Mouse (Mus musculus): Measurements from ENCODE around the gene Hoxb4.

The Hoxb4 gene

GRCm38 (mm10) chr11:96317608-96318367 lies at the start of gene Hoxb4:
Gene Hoxb4 (plus strand): TSS chr11:96318267.
- no peaks in the 10 kb centered on the region; the same call in 1 of the 2 replicates for H3K27me3 ChIP-seq (ENCODE audit: control insufficient read depth, insufficient read depth, low read length, poor library complexity, severe bottlenecking)
- no peak for DNase-seq (ENCODE audit: low read depth, low spot score)

GRCm38 (mm10) chr11:96269869-96270268 lies 48.2 kb upstream of the Hoxb4 start:
- Histone ChIP-seq H3K36me3 (ENCODE audit: control insufficient read depth, insufficient read depth, low read length, poor library complexity, severe bottlenecking) (no peaks in the 10 kb centered on the region), H3K27me3 (ENCODE audit: control insufficient read depth, insufficient read depth, low read length, poor library complexity, severe bottlenecking) (peaks cover 4% of the 10 kb centered on the region)
- DNase-seq (ENCODE audit: low read depth, low spot score), result no peak

More at GRCm38 (mm10) chr11:96317608-96318367, at the start of gene Hoxb4:
- no peaks in the 10 kb centered on the region for H3K36me3 ChIP-seq (ENCODE audit: control insufficient read depth, insufficient read depth, low read length, poor library complexity, severe bottlenecking)

GRCm38 (mm10) chr11:96270996-96271540 lies 47.0 kb upstream of the Hoxb4 start, which contains the start of gene Hoxb9:
Gene Hoxb9 (plus strand): TSS chr11:96271457.
- H3K27me3 ChIP-seq (ENCODE audit: control insufficient read depth, insufficient read depth, low read length, poor library complexity, severe bottlenecking), result peaks cover 3% of the 10 kb centered on the region; the same call in 1 of the 2 replicates
- H3K36me3 ChIP-seq (ENCODE audit: control insufficient read depth, insufficient read depth, low read length, poor library complexity, severe bottlenecking), result no peaks in the 10 kb centered on the region
- DNase-seq (ENCODE audit: low read depth, low spot score), result no peak

DNA sequence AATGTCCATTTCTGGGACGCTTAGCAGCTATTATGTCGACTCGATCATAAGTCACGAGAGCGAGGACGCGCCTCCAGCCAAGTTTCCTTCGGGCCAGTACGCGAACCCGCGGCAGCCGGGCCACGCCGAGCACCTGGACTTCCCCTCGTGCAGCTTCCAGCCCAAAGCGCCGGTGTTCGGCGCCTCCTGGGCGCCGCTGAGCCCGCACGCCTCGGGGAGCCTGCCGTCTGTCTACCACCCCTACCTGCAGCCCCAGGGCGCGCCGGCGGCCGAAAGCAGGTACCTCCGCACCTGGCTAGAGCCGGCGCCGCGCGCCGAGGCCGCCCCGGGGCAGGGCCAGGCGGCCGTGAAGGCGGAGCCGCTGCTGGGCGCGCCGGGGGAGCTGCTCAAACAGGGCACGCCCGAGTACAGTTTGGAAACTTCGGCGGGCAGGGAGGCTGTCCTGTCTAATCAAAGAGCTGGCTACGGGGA lies 46.5 kb upstream of the Hoxb4 start:
- no peak for DNase-seq (ENCODE audit: low read depth, low spot score)
- Histone ChIP-seq H3K27me3 (ENCODE audit: control insufficient read depth, insufficient read depth, low read length, poor library complexity, severe bottlenecking) (peaks cover 4% of the 10 kb centered on the region; the same call in 1 of the 2 replicates), H3K36me3 (ENCODE audit: control insufficient read depth, insufficient read depth, low read length, poor library complexity, severe bottlenecking) (no peaks in the 10 kb centered on the region)

- no peak for DNase-seq (ENCODE audit: low read depth, low spot score)
- no peaks in the 10 kb centered on the region for H3K36me3 ChIP-seq (ENCODE audit: control insufficient read depth, insufficient read depth, low read length, poor library complexity, severe bottlenecking)
- peaks cover 5% of the 10 kb centered on the region; the same call in 1 of the 2 replicates for H3K27me3 ChIP-seq (ENCODE audit: control insufficient read depth, insufficient read depth, low read length, poor library complexity, severe bottlenecking)
These were observed 45.8 kb upstream of the Hoxb4 start for GRCm38 (mm10) chr11:96272024-96272921.

- Histone ChIP-seq H3K36me3 (ENCODE audit: control insufficient read depth, insufficient read depth, low read length, poor library complexity, severe bottlenecking) (no peaks in the 10 kb centered on the region), H3K27me3 (ENCODE audit: control insufficient read depth, insufficient read depth, low read length, poor library complexity, severe bottlenecking) (peaks cover 5% of the 10 kb centered on the region; the same call in 1 of the 2 replicates)
- no peak for DNase-seq (ENCODE audit: low read depth, low spot score)
These were observed 43.6 kb upstream of the Hoxb4 start for GRCm38 (mm10) chr11:96274428-96274827.

GRCm38 (mm10) chr11:96275896-96276295 lies 42.2 kb upstream of the Hoxb4 start:
- Histone ChIP-seq H3K36me3 (ENCODE audit: control insufficient read depth, insufficient read depth, low read length, poor library complexity, severe bottlenecking) (no peaks in the 10 kb centered on the region), H3K27me3 (ENCODE audit: control insufficient read depth, insufficient read depth, low read length, poor library complexity, severe bottlenecking) (peaks cover 4% of the 10 kb centered on the region)
- DNase-seq (ENCODE audit: low read depth, low spot score), result no peak

- Histone ChIP-seq H3K27me3 (ENCODE audit: control insufficient read depth, insufficient read depth, low read length, poor library complexity, severe bottlenecking) (peaks cover 3% of the 10 kb centered on the region), H3K36me3 (ENCODE audit: control insufficient read depth, insufficient read depth, low read length, poor library complexity, severe bottlenecking) (no peaks in the 10 kb centered on the region)
- DNase-seq (ENCODE audit: low read depth, low spot score), result no peak
These were observed 40.7 kb upstream of the Hoxb4 start for GRCm38 (mm10) chr11:96277151-96278044.

DNA sequence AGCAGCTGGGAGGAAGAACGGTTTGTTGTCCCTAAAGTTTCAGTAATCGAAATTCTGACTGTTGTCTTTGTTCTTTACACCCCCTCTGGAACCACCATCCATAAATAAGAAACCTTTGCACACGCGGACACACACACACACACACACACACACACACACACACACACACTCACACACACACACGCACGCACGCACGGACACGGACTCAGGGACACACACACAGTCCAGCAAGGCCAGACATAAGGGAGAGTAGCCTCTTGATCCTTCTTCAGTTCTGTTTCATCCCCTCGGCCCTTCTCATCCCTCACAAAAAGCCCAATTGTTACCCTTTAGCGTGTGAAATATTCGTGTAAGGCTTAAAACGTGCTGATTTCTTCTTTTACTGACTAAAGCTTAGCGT lies 39.7 kb upstream of the Hoxb4 start:
- Histone ChIP-seq H3K36me3 (ENCODE audit: control insufficient read depth, insufficient read depth, low read length, poor library complexity, severe bottlenecking) (no peaks in the 10 kb centered on the region), H3K27me3 (ENCODE audit: control insufficient read depth, insufficient read depth, low read length, poor library complexity, severe bottlenecking) (peaks cover 5% of the 10 kb centered on the region)
- no peak for DNase-seq (ENCODE audit: low read depth, low spot score)

DNA sequence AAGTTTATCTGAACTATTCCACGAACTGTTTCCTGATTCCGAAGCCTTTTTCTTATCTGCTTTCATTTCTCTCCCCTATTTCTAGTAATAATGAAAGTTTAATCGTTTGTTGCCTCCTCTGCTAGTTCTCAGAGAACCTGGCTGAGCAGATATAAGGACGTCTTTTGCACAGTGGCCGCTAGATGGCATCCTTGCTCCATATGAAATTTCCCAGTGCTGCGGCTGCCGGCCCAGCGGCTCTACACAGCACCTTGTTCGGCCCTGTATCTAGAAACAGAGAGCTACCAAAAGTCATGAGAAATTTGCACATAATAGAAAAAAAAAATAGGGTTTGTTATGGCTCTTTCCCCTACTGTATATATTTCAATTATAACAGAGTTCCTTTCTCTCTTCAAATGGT lies 39.3 kb upstream of the Hoxb4 start:
- no peaks in the 10 kb centered on the region for H3K36me3 ChIP-seq (ENCODE audit: control insufficient read depth, insufficient read depth, low read length, poor library complexity, severe bottlenecking)
- peak; percentile 91 for DNase-seq (ENCODE audit: low read depth, low spot score)

DNA sequence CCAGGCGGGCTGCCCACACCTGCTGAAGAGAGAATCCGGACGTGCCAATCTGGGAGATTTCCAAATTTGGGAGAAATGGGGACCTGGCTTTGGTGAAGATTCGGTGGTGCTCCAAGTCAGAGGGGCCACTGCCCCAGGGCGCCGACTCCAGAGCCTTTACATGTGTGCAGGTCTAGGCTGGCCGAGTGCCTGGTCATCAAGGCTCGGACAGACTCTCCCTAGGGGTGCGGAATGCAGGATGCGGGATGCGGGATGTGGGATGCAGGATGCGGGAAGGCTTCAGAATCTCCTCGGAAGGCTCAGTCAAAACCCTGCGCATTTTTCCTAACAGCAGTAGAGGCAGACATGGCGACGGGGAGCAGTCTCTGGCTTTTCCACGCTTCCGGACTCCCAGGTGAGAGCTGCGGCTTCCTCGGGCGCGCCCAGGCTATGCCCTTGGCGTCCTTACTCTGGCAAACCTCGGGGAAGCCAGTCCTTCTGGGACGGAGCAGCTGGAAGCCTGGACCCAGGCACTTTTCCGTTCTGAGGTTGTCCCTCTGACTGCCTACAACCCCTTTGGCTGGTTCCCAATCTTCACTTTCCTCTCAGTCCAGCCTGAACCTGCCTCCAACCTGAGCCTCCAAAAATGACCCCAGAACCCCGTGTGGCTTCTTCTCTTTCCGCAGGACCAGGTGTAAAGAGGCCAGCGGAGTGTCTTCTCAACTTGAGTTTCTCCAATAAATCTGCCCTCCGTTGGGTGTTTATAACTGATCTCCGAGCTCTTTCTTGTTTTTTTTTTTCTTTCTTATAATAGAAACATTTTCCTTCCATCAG lies 38.4 kb upstream of the Hoxb4 start:
- no peak for DNase-seq (ENCODE audit: low read depth, low spot score)
- peaks cover 9% of the 10 kb centered on the region for H3K27me3 ChIP-seq (ENCODE audit: control insufficient read depth, insufficient read depth, low read length, poor library complexity, severe bottlenecking)
- H3K36me3 ChIP-seq (ENCODE audit: control insufficient read depth, insufficient read depth, low read length, poor library complexity, severe bottlenecking), result no peaks in the 10 kb centered on the region

More for the DNA sequence above, 39.3 kb upstream of the Hoxb4 start:
- H3K27me3 ChIP-seq (ENCODE audit: control insufficient read depth, insufficient read depth, low read length, poor library complexity, severe bottlenecking), result peaks cover 5% of the 10 kb centered on the region

GRCm38 (mm10) chr11:96280399-96281378 lies 37.4 kb upstream of the Hoxb4 start:
- H3K36me3 ChIP-seq (ENCODE audit: control insufficient read depth, insufficient read depth, low read length, poor library complexity, severe bottlenecking), result no peaks in the 10 kb centered on the region
- no peak for DNase-seq (ENCODE audit: low read depth, low spot score)
- H3K27me3 ChIP-seq (ENCODE audit: control insufficient read depth, insufficient read depth, low read length, poor library complexity, severe bottlenecking), result peaks cover 9% of the 10 kb centered on the region
